Comparison of ENCODE assay signal across 8 mouse cellular contexts in the genomic region with DNA sequence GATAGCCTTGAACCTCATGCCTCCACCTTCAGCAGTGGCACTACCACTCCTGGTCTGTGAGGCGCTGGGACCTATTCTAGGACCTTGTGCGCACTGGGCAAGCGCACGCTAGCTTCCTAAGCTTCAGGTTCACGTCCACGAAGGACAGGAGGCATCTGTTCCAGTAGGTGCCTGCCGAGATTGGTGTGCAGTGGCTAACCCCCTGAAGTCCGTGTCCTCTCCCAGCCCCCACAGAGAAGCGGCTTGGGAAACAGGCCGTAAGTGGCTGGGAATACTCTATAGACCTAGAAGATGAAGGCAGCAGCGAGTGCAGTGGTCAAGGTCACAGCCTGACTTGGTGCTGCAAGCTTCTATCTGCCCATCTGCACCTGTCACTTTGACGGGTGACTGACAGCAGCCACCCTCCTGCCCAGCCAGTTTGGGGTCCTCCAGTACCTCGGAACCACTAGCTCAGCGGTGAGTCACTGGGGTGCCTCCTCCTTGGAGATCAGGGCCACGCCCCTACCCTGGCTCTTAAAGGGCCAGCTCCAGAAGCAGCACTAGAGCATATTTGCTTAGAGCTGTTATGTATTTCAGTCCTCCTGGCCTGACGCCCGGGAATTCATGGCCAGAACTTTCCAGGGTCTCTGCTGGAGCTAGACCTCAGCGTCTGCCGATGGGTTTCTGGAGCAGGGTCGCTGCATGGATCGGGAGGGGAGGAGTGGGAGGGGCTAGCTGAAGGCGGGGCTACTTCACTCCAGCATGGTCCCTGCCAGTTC. TPM values are rescaled to one million over a fixed set of nuclear protein-coding genes. Genes with fewer than 3 reads are reported as not detected.
DNase-seq lines count a peak whose midpoint lies in the region; ATAC-seq and TF ChIP-seq lines count a peak whose summit lies in the region.

No protein-coding gene starts in this region.

- peak overlapping the region; percentile 61 for H3K4me2 ChIP-seq in forebrain, embryonic 16.5 days (ENCODE audit: low read length)
- H3K4me2 ChIP-seq in neural tube, embryonic 15.5 days = peak overlapping the region; percentile 63

- peak; percentile 58; the same call in 1 of the 2 replicates for ATAC-seq in cerebellum, adult (ENCODE audit: insufficient number of reproducible peaks, low FRiP score, low TSS enrichment)
- peak; percentile 49 for ATAC-seq in forebrain, embryonic 16.5 days
- peak; percentile 26; the same call in 1 of the 2 replicates for ATAC-seq in neural tube, embryonic 15.5 days (ENCODE audit: low FRiP score)

- no peaks in the 10 kb centered on the region for H3K36me3 ChIP-seq in ES-E14 (ENCODE audit: control insufficient read depth, insufficient read depth, low read length, poor library complexity, severe bottlenecking)
- no peaks in the 10 kb centered on the region for H3K36me3 ChIP-seq in forebrain, embryonic 16.5 days (ENCODE audit: control insufficient read depth, insufficient read depth)
- no peaks in the 10 kb centered on the region for H3K36me3 ChIP-seq in neural tube, embryonic 15.5 days

- DNase-seq in ES-E14 (ENCODE audit: low read depth, low spot score) = no peak
- peak; percentile 71 to 79 for DNase-seq in heart, postnatal 36 days
- peak; percentile 72 to 86 for DNase-seq in layer of hippocampus, adult 18-20 months (ENCODE audit: low spot score in 2 of 2)
- peak; percentile 74 for DNase-seq in lung, adult 2 months
- peak; percentile 43 to 53 for DNase-seq in thymus, adult 18-20 months

- peaks cover 0 to 13% of the 10 kb centered on the region in 2 experiments; a peak in 2 of 4 replicates for H3K4me1 ChIP-seq in ES-E14 (ENCODE audit: control insufficient read depth in 2 of 2, insufficient read depth in 2 of 2, low read length in 2 of 2, poor library complexity in 1 of 2)
- peaks cover 57% of the 10 kb centered on the region for H3K4me1 ChIP-seq in forebrain, embryonic 16.5 days (replicated peaks; ENCODE audit: control insufficient read depth, insufficient read depth, low read length)
- 0 out of 2 replicates have a peak, but pooled peaks cover 3% of the 10 kb centered on the region for H3K4me1 ChIP-seq in lung, adult 2 months (ENCODE audit: control insufficient read depth, insufficient read depth, low read length)
- H3K4me1 ChIP-seq in neural tube, embryonic 15.5 days = peaks cover 81% of the 10 kb centered on the region

- TF ChIP-seq POLR2A in lung, adult 2 months (IDR thresholded peaks at IDR 0.05; ENCODE audit: borderline replicate concordance, extremely low read depth, low read depth, low read length) = no peak

- no peak overlapping the region for H3K27ac ChIP-seq in ES-E14 (ENCODE audit: insufficient read depth, low read depth, low read length, poor library complexity, severe bottlenecking)
- no peak overlapping the region for H3K27ac ChIP-seq in forebrain, embryonic 16.5 days (ENCODE audit: low read length)
- peak overlapping the region; percentile 13; the same call in 1 of the 2 replicates for H3K27ac ChIP-seq in neural tube, embryonic 15.5 days (replicated peaks)

- 10% methylated on average over 22 of the region's 22 CpGs for WGBS in forebrain, embryonic 16.5 days
- WGBS in lung, adult 2 months = 15% methylated on average over 22 of the region's 22 CpGs
- WGBS in neural tube, embryonic 15.5 days = 14% methylated on average over 22 of the region's 22 CpGs

- no peaks in the 10 kb centered on the region for H3K9me3 ChIP-seq in ES-E14 (ENCODE audit: control insufficient read depth, insufficient read depth, low read depth, low read length)
- H3K9me3 ChIP-seq in forebrain, embryonic 16.5 days (ENCODE audit: control insufficient read depth, low read length) = no peaks in the 10 kb centered on the region
- H3K9me3 ChIP-seq in neural tube, embryonic 15.5 days (replicated peaks) = no peaks in the 10 kb centered on the region

- H3K4me3 ChIP-seq in ES-E14 (ENCODE audit: insufficient read depth in 1 of 2, low read depth in 1 of 2, low read length in 2 of 2, poor library complexity in 1 of 2, severe bottlenecking in 1 of 2) = peak overlapping the region; percentile 64 to 74
- H3K4me3 ChIP-seq in forebrain, embryonic 16.5 days (replicated peaks; ENCODE audit: low read length) = peak overlapping the region; percentile 42
- H3K4me3 ChIP-seq in lung, adult 2 months (replicated peaks; ENCODE audit: extremely low read depth, low read depth, low read length) = peak overlapping the region; percentile 71
- peak overlapping the region; percentile 36 for H3K4me3 ChIP-seq in neural tube, embryonic 15.5 days (replicated peaks)

- TF ChIP-seq CTCF in lung, adult 2 months (IDR thresholded peaks at IDR 0.05; ENCODE audit: insufficient read depth, low read length) = no peak

- no peaks in the 10 kb centered on the region for H3K27me3 ChIP-seq in forebrain, embryonic 16.5 days (replicated peaks; ENCODE audit: control insufficient read depth, insufficient read depth, low read length)
- H3K27me3 ChIP-seq in neural tube, embryonic 15.5 days (replicated peaks) = no peaks in the 10 kb centered on the region

- peak overlapping the region; percentile 37; the same call in 1 of the 2 replicates for H3K9ac ChIP-seq in ES-E14 (ENCODE audit: insufficient read depth, low read depth, low read length, poor library complexity, severe bottlenecking)
- peak overlapping the region; percentile 33; the same call in 1 of the 2 replicates for H3K9ac ChIP-seq in forebrain, embryonic 16.5 days (replicated peaks; ENCODE audit: low read depth, low read length)
- peak overlapping the region; percentile 22; the same call in 1 of the 2 replicates for H3K9ac ChIP-seq in neural tube, embryonic 15.5 days (replicated peaks)

- intact Hi-C loops in heart, postnatal 36 days (cut with DNase I) = no loop called here

- in situ Hi-C loops in ES-E14 (cut with MboI; ENCODE audit: low sequenced_read_pairs in 2 of 2, unreplicated experiment in 2 of 2) = no loop called here

TF ChIP-seq in ES-E14, 5 proteins besides CTCF, POLR2A, EP300 and RAD21:
- TF ChIP-seq ZC3H11A (IDR thresholded peaks at IDR 0.05; ENCODE audit: borderline replicate concordance, low read depth, low read length) (no peak), MAFK (IDR thresholded peaks at IDR 0.05; ENCODE audit: insufficient read depth, low read depth, low read length) (no peak), HCFC1 (IDR thresholded peaks at IDR 0.05; ENCODE audit: borderline replicate concordance, insufficient read depth, low read length) (no peak)
TF ChIP-seq in ES-E14: peak in this region for 0.

RNA-seq across cellular contexts. Expression of a gene that starts 13.2 kb away (rescaled TPM):
- 5.1 and 8.9 TPM in 2 replicates for total RNA-seq in ES-E14 (2012; rRNA removed)
- polyA plus RNA-seq in forebrain, embryonic 16.5 days (2015; fragmentation: Nextera tagmentation; extraction: Ambion mirVana) = 112 and 119 TPM in 2 replicates
- total RNA-seq in heart, postnatal 36 days (2021) = 10 to 100 TPM in 1 of 2 experiments, 1 to 10 TPM in 1; 9.5 to 10.5 TPM
- total RNA-seq in layer of hippocampus, adult 18-20 months (2021) = 100 to 1,000 TPM; 298 to 317 TPM
- 2.2 and 2.5 TPM in 2 replicates for polyA plus RNA-seq in lung, adult 2 months (2012; rRNA removed)
- polyA plus RNA-seq in neural tube, embryonic 15.5 days (2015; fragmentation: Nextera tagmentation; extraction: Ambion mirVana) = 145 and 179 TPM in 2 replicates

RNA-seq across cellular contexts. Expression of a gene that starts 55.4 kb away (rescaled TPM):
- total RNA-seq in ES-E14 (2012; rRNA removed) = 4.9 and 10.2 TPM in 2 replicates
- 0.11 and 0.22 TPM in 2 replicates for polyA plus RNA-seq in forebrain, embryonic 16.5 days (2015; fragmentation: Nextera tagmentation; extraction: Ambion mirVana)
- total RNA-seq in heart, postnatal 36 days (2021) = 10 to 100 TPM; 12.5 to 16.2 TPM
- under 1 TPM; 0.05 to 0.33 TPM for total RNA-seq in layer of hippocampus, adult 18-20 months (2021)
- polyA plus RNA-seq in lung, adult 2 months (2012; rRNA removed) = 10.8 and 16.8 TPM in 2 replicates
- polyA plus RNA-seq in neural tube, embryonic 15.5 days (2015; fragmentation: Nextera tagmentation; extraction: Ambion mirVana) = 0.44 and 0.51 TPM in 2 replicates

Comparison
In these comparisons a context has a peak if more than half of its experiments do, and no peak if none do; other contexts are left out.
1. RNA of a gene that starts 13.2 kb away (total RNA-seq): 298 to 317 TPM in layer of hippocampus, adult 18-20 months; 9.5 to 10.5 TPM in heart, postnatal 36 days and 5.1 to 8.9 TPM in ES-E14; every median in the first group is over 10 times any median in the second.
2. Peak in every context shown above with its lines, with median percentiles within 50 percentile points of each other: H3K4me3 ChIP-seq, H3K9ac ChIP-seq and ATAC-seq.